Mouse (Mus musculus) lung, embryonic 14.5 days (tissue): ENCODE measurements around the gene Hic1. TPM values are rescaled to one million over a fixed set of nuclear protein-coding genes. Genes with fewer than 3 reads are reported as not detected.

Source experiments
- ATAC-seq: fragments of 200-750 bp; cut with Nextera tagmentation; 2 replicates; pipeline ENCODE4 v1.8.0; 2017; ENCODE audit warnings: mild to moderate bottlenecking, moderate TSS enrichment, moderate library complexity; ENCODE audit not compliant: insufficient read depth
- DNase-seq: peaks from one replicate; pipeline ENCODE4 v3.0.0-alpha.2; 2015
- H3K27ac ChIP-seq: fragments of 300-500 bp; sonication (generic); 2 replicates; pipeline ENCODE4 v1.5.1; 2014; ENCODE audit warnings: low read depth, mild to moderate bottlenecking, moderate library complexity
- H3K27me3 ChIP-seq: fragments of 300-500 bp; sonication (generic); 2 replicates; pipeline ENCODE4 v1.6.1; 2014; ENCODE audit warnings: low read length, control low read depth; ENCODE audit not compliant: insufficient read depth
- H3K36me3 ChIP-seq: fragments of 300-500 bp; sonication (generic); 2 replicates; pipeline ENCODE4 v1.6.1; 2014; ENCODE audit warnings: control low read depth; ENCODE audit not compliant: insufficient read depth
- H3K4me1 ChIP-seq: fragments of 300-500 bp; sonication (generic); 2 replicates; pipeline ENCODE4 v1.6.1; 2014; ENCODE audit warnings: antibody characterized with exemption, control low read depth; ENCODE audit not compliant: insufficient read depth
- H3K4me2 ChIP-seq: fragments of 300-500 bp; sonication (generic); 2 replicates; pipeline ENCODE4 v1.6.1; 2014; ENCODE audit warnings: mild to moderate bottlenecking
- H3K4me3 ChIP-seq: fragments of 300-500 bp; sonication (generic); 2 replicates; pipeline ENCODE4 v1.5.1; 2014; ENCODE audit warnings: low read depth, low read length
- H3K9ac ChIP-seq: fragments of 300-500 bp; sonication (generic); 2 replicates; pipeline ENCODE4 v1.6.1; 2014
- H3K9me3 ChIP-seq: fragments of 300-500 bp; sonication (generic); 2 replicates; pipeline ENCODE4 v1.6.1; 2016; ENCODE audit warnings: low read depth, low read length, control low read depth
- CTCF ChIP-seq: IDR thresholded peaks from 2 replicates; pipeline ENCODE4 v1.5.1; 2016; ENCODE audit warnings: antibody characterized with exemption, low read depth
- WGBS: fragments of 180-500 bp; shearing (Covaris S2); extraction: QIAGEN DNeasy Blood & Tissue Kit; methylation state at CpG from one replicate; pipeline ENCODE4 v1.1.7; 2014; 5-methylcytosine and 5-hydroxymethylcytosine counted together
- polyA plus RNA-seq: library from polyadenylated mRNA; unstranded; fragments of >200 nt; fragmentation: Nextera tagmentation; extraction: Ambion mirVana; gene quantifications from 2 replicates; pipeline ENCODE4 v1.2.1, GENCODE M21; 2014

Hic1 gene
- polyA plus RNA-seq, 1 experiment from 2014 or later: 15.6 TPM

GRCm38 (mm10) chr11:75166861-75167642, 2.3 kb downstream of the Hic1 start:
- 3% methylated on average over 68 of the region's 68 CpGs for WGBS
- peak; percentile 63 for DNase-seq

GRCm38 (mm10) chr11:75166193-75166842, 3.0 kb downstream of the Hic1 start:
- no peak for ATAC-seq
- DNase-seq: peak; percentile 56
- H3K9ac ChIP-seq: peak overlapping the region; percentile 91

More at GRCm38 (mm10) chr11:75166861-75167642, 2.3 kb downstream of the Hic1 start:
- Histone ChIP-seq H3K4me3 (peak overlapping the region; percentile 77), H3K27me3 (peaks cover 70% of the 10 kb centered on the region), H3K4me2 (peak overlapping the region; percentile 76), H3K4me1 (peaks cover 8% of the 10 kb centered on the region), H3K27ac (peak overlapping the region; percentile 95), H3K9ac (peak overlapping the region; percentile 91), H3K9me3 (no peaks in the 10 kb centered on the region), H3K36me3 (peaks cover 57% of the 10 kb centered on the region)
- ATAC-seq: no peak
- TF ChIP-seq CTCF: no peak

GRCm38 (mm10) chr11:75165441-75166192, 3.7 kb downstream of the Hic1 start:
- peak overlapping the region; percentile 91 for H3K9ac ChIP-seq
- H3K36me3 ChIP-seq: peaks cover 67% of the 10 kb centered on the region
- peaks cover 55% of the 10 kb centered on the region for H3K27me3 ChIP-seq
- DNase-seq (peak; percentile 87), ATAC-seq (no peak)
- H3K4me3 ChIP-seq: peak overlapping the region; percentile 77
- TF ChIP-seq CTCF: peak; percentile 90
- no peaks in the 10 kb centered on the region for H3K9me3 ChIP-seq
- peak overlapping the region; percentile 95 for H3K27ac ChIP-seq
- H3K4me1 ChIP-seq: peaks cover 8% of the 10 kb centered on the region
- 7% methylated on average over 54 of the region's 54 CpGs for WGBS
- H3K4me2 ChIP-seq: peak overlapping the region; percentile 76

More at GRCm38 (mm10) chr11:75166193-75166842, 3.0 kb downstream of the Hic1 start:
- TF ChIP-seq CTCF: no peak
- no peaks in the 10 kb centered on the region for H3K9me3 ChIP-seq
- peak overlapping the region; percentile 95 for H3K27ac ChIP-seq
- 6% methylated on average over 55 of the region's 55 CpGs for WGBS
- peak overlapping the region; percentile 76 for H3K4me2 ChIP-seq
- peaks cover 62% of the 10 kb centered on the region for H3K27me3 ChIP-seq
- peaks cover 8% of the 10 kb centered on the region for H3K4me1 ChIP-seq
- H3K36me3 ChIP-seq: peaks cover 60% of the 10 kb centered on the region
- H3K4me3 ChIP-seq: peak overlapping the region; percentile 77

GRCm38 (mm10) chr11:75164750-75165149, 4.6 kb downstream of the Hic1 start:
- DNase-seq (peak; percentile 23), ATAC-seq (no peak)
- Histone ChIP-seq H3K27ac (peak overlapping the region; percentile 95; the same call in 1 of the 2 replicates), H3K9me3 (no peaks in the 10 kb centered on the region), H3K9ac (peak overlapping the region; percentile 91), H3K4me1 (peaks cover 8% of the 10 kb centered on the region), H3K4me3 (peak overlapping the region; percentile 77), H3K27me3 (peaks cover 48% of the 10 kb centered on the region), H3K36me3 (peaks cover 75% of the 10 kb centered on the region), H3K4me2 (peak overlapping the region; percentile 76)
- TF ChIP-seq CTCF: peak; percentile 45
- 18% methylated on average over 15 of the region's 15 CpGs for WGBS

GRCm38 (mm10) chr11:75164051-75164450, 5.3 kb downstream of the Hic1 start:
- peaks cover 81% of the 10 kb centered on the region for H3K36me3 ChIP-seq
- peaks cover 8% of the 10 kb centered on the region for H3K4me1 ChIP-seq
- H3K27ac ChIP-seq: peak overlapping the region; percentile 95
- peak overlapping the region; percentile 77; the same call in 1 of the 2 replicates for H3K4me3 ChIP-seq
- TF ChIP-seq CTCF: no peak
- no peak for DNase-seq
- peaks cover 45% of the 10 kb centered on the region for H3K27me3 ChIP-seq
- no peaks in the 10 kb centered on the region for H3K9me3 ChIP-seq
- ATAC-seq: no peak
- peak overlapping the region; percentile 91 for H3K9ac ChIP-seq
- H3K4me2 ChIP-seq: peak overlapping the region; percentile 76
- WGBS: 55% methylated on average over 2 of the region's 2 CpGs

- H3K27ac ChIP-seq: peak overlapping the region; percentile 95
- DNase-seq: peak; percentile 21
- H3K4me3 ChIP-seq: no peak overlapping the region
- peaks cover 82% of the 10 kb centered on the region for H3K36me3 ChIP-seq
- H3K4me1 ChIP-seq: peaks cover 11% of the 10 kb centered on the region
- TF ChIP-seq CTCF: no peak
- peak overlapping the region; percentile 76 for H3K4me2 ChIP-seq
- no peaks in the 10 kb centered on the region for H3K9me3 ChIP-seq
- WGBS: 65% methylated on average over 6 of the region's 6 CpGs
- H3K9ac ChIP-seq: peak overlapping the region; percentile 91; the same call in 1 of the 2 replicates
- no peak for ATAC-seq
- peaks cover 40% of the 10 kb centered on the region for H3K27me3 ChIP-seq
Observed at GRCm38 (mm10) chr11:75163379-75163778, 5.9 kb downstream of the Hic1 start.
